Mouse (Mus musculus) spleen, adult 2 months (tissue): ENCODE measurements around the gene Cx3cl1. TPM values are rescaled to one million over a fixed set of nuclear protein-coding genes. Genes with fewer than 3 reads are reported as not detected.

Experiments
- DNase-seq, 2 experiments: peaks; one replicate each; pipeline versions ENCODE4 v3.0.0 to v3.0.0-alpha.2; 2012 to 2021; ENCODE audit warnings: low spot score in 2 of 2, low read depth in 1 of 2
- H3K27ac ChIP-seq: fragments of 200-500 bp; 2 replicates; pipeline ENCODE4 v1.5.1; 2012; ENCODE audit warnings: low read length, inconsistent platforms; ENCODE audit not compliant: insufficient read depth
- H3K27me3 ChIP-seq: fragments of 200-500 bp; 2 replicates; pipeline ENCODE4 v1.6.1; 2012; ENCODE audit warnings: mild to moderate bottlenecking, moderate library complexity, low read length, inconsistent platforms; ENCODE audit not compliant: control insufficient read depth, insufficient read depth
- H3K36me3 ChIP-seq: fragments of 200-500 bp; 2 replicates; pipeline ENCODE4 v1.6.1; 2012; ENCODE audit warnings: mild to moderate bottlenecking, low read length, inconsistent platforms; ENCODE audit not compliant: control insufficient read depth, insufficient read depth
- H3K4me1 ChIP-seq: fragments of 200-500 bp; 2 replicates; pipeline ENCODE4 v1.6.1; 2011; ENCODE audit warnings: inconsistent platforms; ENCODE audit not compliant: control insufficient read depth, insufficient read depth, insufficient read length
- H3K4me3 ChIP-seq: fragments of 200-500 bp; 2 replicates; pipeline ENCODE4 v1.5.1; 2011; ENCODE audit warnings: mild to moderate bottlenecking, inconsistent platforms; ENCODE audit not compliant: insufficient read depth, insufficient read length; ENCODE audit errors: extremely low read depth
- CTCF ChIP-seq: fragments of 200-500 bp; IDR thresholded peaks from 2 replicates; pipeline ENCODE4 v1.5.1; 2011; ENCODE audit warnings: mild to moderate bottlenecking, inconsistent platforms; ENCODE audit not compliant: insufficient read depth, insufficient read length, insufficient replicate concordance; ENCODE audit errors: extremely low read depth
- POLR2A ChIP-seq: fragments of 200-500 bp; IDR thresholded peaks from 2 replicates; pipeline ENCODE4 v1.6.1; 2011; ENCODE audit warnings: low read depth, low read length, inconsistent platforms
- WGBS: fragments of 180-500 bp; shearing (Covaris S2); methylation state at CpG from one replicate; pipeline ENCODE4 v1.1.7; 2018; 5-methylcytosine and 5-hydroxymethylcytosine counted together
- polyA plus RNA-seq: library from polyadenylated mRNA; depleted of rRNA; stranded (reverse); fragments of >200 nt; gene quantifications from 2 replicates; pipeline ENCODE4 v1.2.3, GENCODE M21; 2012

The Cx3cl1 gene
- polyA plus RNA-seq, 1 experiment: 3.0 TPM

- Histone ChIP-seq H3K36me3 (no peaks in the 10 kb centered on the region), H3K4me3 (no peak overlapping the region), H3K27ac (no peak overlapping the region), H3K4me1 (no peaks in the 10 kb centered on the region), H3K27me3 (no peaks in the 10 kb centered on the region)
- 76% methylated on average over 4 of the region's 4 CpGs for WGBS
- DNase-seq: no peak
- TF ChIP-seq CTCF (no peak), POLR2A (no peak)
Measured at GRCm38 (mm10) chr8:94748363-94748762, 23.4 kb upstream of the Cx3cl1 start.

- DNase-seq: no peak
- Histone ChIP-seq H3K27me3 (no peaks in the 10 kb centered on the region), H3K4me1 (no peaks in the 10 kb centered on the region), H3K4me3 (no peak overlapping the region), H3K27ac (no peak overlapping the region), H3K36me3 (no peaks in the 10 kb centered on the region)
- TF ChIP-seq POLR2A (no peak), CTCF (no peak)
- WGBS: 96% methylated on average over 3 of the region's 3 CpGs
Measured at GRCm38 (mm10) chr8:94749942-94750341, 21.9 kb upstream of the Cx3cl1 start.

GRCm38 (mm10) chr8:94751023-94751849, 20.6 kb upstream of the Cx3cl1 start:
- H3K27ac ChIP-seq: no peak overlapping the region
- WGBS: 80% methylated on average over 10 of the region's 10 CpGs
- H3K27me3 ChIP-seq: no peaks in the 10 kb centered on the region
- DNase-seq: no peak
- H3K4me3 ChIP-seq: no peak overlapping the region
- TF ChIP-seq POLR2A: no peak
- no peak for TF ChIP-seq CTCF
- no peaks in the 10 kb centered on the region for H3K4me1 ChIP-seq
- no peaks in the 10 kb centered on the region for H3K36me3 ChIP-seq

DNA sequence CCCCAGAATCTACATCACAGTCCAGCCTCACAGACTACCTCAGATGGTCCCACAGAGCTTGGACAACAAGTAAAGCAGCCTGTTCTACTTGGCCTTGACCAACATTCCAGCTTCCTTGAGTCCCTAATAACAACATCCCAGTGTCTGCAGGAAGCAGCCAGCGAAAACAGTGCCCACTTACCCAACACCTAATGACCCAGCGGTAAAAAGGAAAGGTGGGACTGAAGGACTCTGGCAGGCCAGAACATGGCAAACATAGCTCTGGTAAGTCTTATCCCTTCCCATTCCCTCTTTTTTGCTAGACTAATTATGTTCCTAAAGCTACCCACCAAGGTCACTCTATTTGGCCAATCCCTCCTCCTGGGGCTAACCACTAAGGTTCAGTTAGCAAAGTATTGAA, 17.8 kb upstream of the Cx3cl1 start:
- no peak for DNase-seq
- WGBS: 91% methylated on average over 2 of the region's 2 CpGs
- TF ChIP-seq POLR2A (no peak), CTCF (no peak)
- Histone ChIP-seq H3K4me1 (no peaks in the 10 kb centered on the region), H3K27me3 (no peaks in the 10 kb centered on the region), H3K4me3 (no peak overlapping the region), H3K27ac (no peak overlapping the region), H3K36me3 (no peaks in the 10 kb centered on the region)

- DNase-seq: no peak
- no peaks in the 10 kb centered on the region for H3K27me3 ChIP-seq
- no peak for TF ChIP-seq POLR2A
- TF ChIP-seq CTCF: no peak
Measured at GRCm38 (mm10) chr8:94754486-94754885, 17.3 kb upstream of the Cx3cl1 start.

DNA sequence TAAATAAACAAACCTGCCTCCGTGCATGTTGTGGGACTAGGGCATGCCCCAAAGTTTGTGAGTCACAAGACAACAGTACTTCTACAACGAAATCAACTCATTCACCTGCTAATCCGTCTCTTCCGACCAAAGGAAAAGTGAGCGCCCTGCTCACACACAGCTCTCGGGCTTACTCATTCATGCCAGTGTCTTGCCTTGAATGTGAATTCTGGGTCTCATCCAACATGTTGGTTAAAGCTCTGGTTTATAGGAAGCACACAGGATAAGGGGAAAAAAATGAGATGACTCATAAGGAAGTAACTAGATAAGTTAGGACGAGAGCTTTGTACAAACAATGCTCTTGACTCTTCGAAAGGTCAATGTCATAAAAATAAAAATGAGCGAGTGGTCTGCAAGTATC, 4.8 kb upstream of the Cx3cl1 start:
- no peak for DNase-seq
- H3K27ac ChIP-seq: no peak overlapping the region
- WGBS: 80% methylated on average over 9 of the region's 9 CpGs
- H3K4me1 ChIP-seq: no peaks in the 10 kb centered on the region
- no peak for TF ChIP-seq CTCF
- TF ChIP-seq POLR2A: no peak
- H3K36me3 ChIP-seq: no peaks in the 10 kb centered on the region
- H3K4me3 ChIP-seq: no peak overlapping the region
- H3K27me3 ChIP-seq: peaks cover 8% of the 10 kb centered on the region

More at GRCm38 (mm10) chr8:94754486-94754885, 17.3 kb upstream of the Cx3cl1 start:
- Histone ChIP-seq H3K4me3 (no peak overlapping the region), H3K27ac (no peak overlapping the region), H3K4me1 (no peaks in the 10 kb centered on the region), H3K36me3 (no peaks in the 10 kb centered on the region)
- WGBS: 85% methylated on average over 2 of the region's 2 CpGs

DNA sequence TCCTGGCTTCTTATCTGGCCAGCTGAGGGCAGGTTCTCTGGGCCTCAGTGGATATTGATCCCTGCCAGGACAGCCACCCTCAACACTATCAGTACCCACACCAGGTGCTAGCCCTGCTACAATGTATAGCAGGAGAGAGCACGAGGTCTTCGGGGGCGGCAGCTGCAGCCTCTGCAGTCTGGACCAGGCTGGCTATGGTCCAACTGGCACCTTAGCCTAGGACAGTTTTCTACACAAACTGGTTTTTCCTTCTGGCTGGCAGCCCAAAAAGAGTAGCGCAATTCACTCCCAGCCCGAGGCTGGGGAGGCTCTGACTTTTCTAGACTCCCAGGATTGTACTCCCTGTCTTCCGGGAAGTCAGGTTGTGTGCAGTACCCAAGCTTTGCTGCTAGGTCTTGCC, 864 bp upstream of the Cx3cl1 start:
- no peaks in the 10 kb centered on the region for H3K4me1 ChIP-seq
- H3K4me3 ChIP-seq: no peak overlapping the region
- WGBS: 63% methylated on average over 6 of the region's 6 CpGs
- no peak overlapping the region for H3K27ac ChIP-seq
- no peaks in the 10 kb centered on the region for H3K36me3 ChIP-seq
- peaks cover 11% of the 10 kb centered on the region for H3K27me3 ChIP-seq
- no peak for DNase-seq
- no peak for TF ChIP-seq CTCF
- no peak for TF ChIP-seq POLR2A
